Mouse (Mus musculus): Measurements from ENCODE around the gene Ptpdc1. TPM values are rescaled to one million over a fixed set of nuclear protein-coding genes. Genes with fewer than 3 reads are reported as not detected.

Ptpdc1 gene
- polyA plus RNA-seq, 1 experiment from 2014 or later: 10.7 TPM

- no peak overlapping the region for H3K9ac ChIP-seq (ENCODE audit: low read depth, low read length)
- DNase-seq (ENCODE audit: low spot score): no peak
- WGBS: under 1% methylated on average over 58 of the region's 58 CpGs
Observed at GRCm38 (mm10) chr13:48665656-48666597, 40.5 kb upstream of the Ptpdc1 start.

DNA sequence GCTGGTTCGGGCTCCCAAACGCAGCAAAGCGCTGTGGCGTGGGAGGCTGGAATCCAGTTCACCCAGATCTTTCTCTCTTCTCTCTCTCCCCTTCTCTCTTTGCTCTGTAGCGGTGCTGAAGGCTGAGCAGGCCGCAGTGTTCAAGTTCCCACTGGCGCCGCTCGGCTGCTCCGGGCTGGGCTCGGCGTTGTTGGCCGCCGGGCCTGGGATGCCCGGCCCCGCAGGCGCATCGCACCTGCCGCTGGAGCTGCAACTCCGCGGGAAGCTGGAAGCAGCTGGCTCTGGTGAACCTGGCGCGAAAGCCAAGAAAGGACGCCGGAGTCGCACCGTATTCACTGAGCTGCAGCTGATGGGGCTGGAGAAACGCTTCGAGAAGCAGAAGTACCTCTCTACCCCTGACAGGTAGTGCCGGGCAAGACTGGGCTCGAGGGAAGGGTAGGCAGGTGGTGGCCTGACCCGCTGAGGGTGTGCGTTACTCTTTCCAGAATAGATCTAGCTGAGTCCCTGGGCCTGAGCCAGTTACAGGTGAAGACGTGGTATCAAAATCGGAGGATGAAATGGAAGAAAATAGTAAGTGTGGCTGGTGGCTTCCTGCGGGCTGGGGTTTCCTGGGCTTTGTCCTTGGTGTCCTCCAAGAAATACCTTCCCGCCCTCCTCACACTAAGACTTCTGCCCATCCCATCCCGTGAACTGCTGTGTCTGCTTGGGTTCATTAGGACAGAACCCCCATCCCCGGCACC lies 39.6 kb upstream of the Ptpdc1 start:
- Histone ChIP-seq H3K27me3 (ENCODE audit: insufficient read depth, low read length) (peaks cover 89% of the 10 kb centered on the region), H3K4me1 (replicated peaks; ENCODE audit: insufficient read depth, low read length) (peaks cover 16% of the 10 kb centered on the region; the same call in 1 of the 2 replicates), H3K9ac (ENCODE audit: low read depth, low read length) (no peak overlapping the region), H3K4me3 (replicated peaks; ENCODE audit: low read depth, low read length) (no peak overlapping the region), H3K27ac (no peak overlapping the region), H3K9me3 (replicated peaks; ENCODE audit: low read length) (no peaks in the 10 kb centered on the region), H3K36me3 (ENCODE audit: insufficient read depth, low read length) (no peaks in the 10 kb centered on the region), H3K4me2 (ENCODE audit: low read length) (no peak overlapping the region)
- DNase-seq (ENCODE audit: low spot score) (no peak), ATAC-seq (replicated peaks; ENCODE audit: low FRiP score, low read depth) (no peak)
- 2% methylated on average over 39 of the region's 39 CpGs for WGBS
- TF ChIP-seq CTCF (IDR thresholded peaks at IDR 0.05; ENCODE audit: low read depth): no peak

More at GRCm38 (mm10) chr13:48665656-48666597, 40.5 kb upstream of the Ptpdc1 start:
- Histone ChIP-seq H3K9me3 (replicated peaks; ENCODE audit: low read length) (no peaks in the 10 kb centered on the region), H3K4me2 (ENCODE audit: low read length) (peak overlapping the region; percentile 3; the same call in 1 of the 2 replicates), H3K27me3 (ENCODE audit: insufficient read depth, low read length) (peaks cover 88% of the 10 kb centered on the region), H3K4me1 (replicated peaks; ENCODE audit: insufficient read depth, low read length) (peaks cover 16% of the 10 kb centered on the region; the same call in 1 of the 2 replicates), H3K36me3 (ENCODE audit: insufficient read depth, low read length) (no peaks in the 10 kb centered on the region), H3K27ac (no peak overlapping the region), H3K4me3 (replicated peaks; ENCODE audit: low read depth, low read length) (peak overlapping the region; percentile 11; the same call in 1 of the 2 replicates)
- TF ChIP-seq CTCF (IDR thresholded peaks at IDR 0.05; ENCODE audit: low read depth): no peak
- no peak for ATAC-seq (replicated peaks; ENCODE audit: low FRiP score, low read depth)

DNA sequence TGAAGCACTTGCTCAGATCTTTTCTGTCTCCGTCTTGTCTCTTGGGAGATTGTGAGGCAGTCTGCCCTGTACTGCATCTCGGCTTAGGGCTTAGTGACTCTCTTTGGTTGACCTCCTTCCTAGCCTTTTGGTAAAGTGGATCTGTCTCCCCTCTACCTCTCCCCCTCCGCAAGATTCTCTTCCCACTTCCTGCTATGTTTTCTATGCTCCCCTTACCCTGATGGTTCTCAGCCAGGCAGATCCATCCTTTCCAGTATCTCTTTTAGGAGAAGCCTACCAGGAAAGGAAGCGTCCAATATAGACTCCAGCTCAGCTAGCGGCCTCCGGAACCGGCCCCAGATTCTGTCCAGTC lies 38.5 kb upstream of the Ptpdc1 start:
- ATAC-seq (replicated peaks; ENCODE audit: low FRiP score, low read depth): no peak
- Histone ChIP-seq H3K9ac (ENCODE audit: low read depth, low read length) (no peak overlapping the region), H3K9me3 (replicated peaks; ENCODE audit: low read length) (no peaks in the 10 kb centered on the region), H3K4me3 (replicated peaks; ENCODE audit: low read depth, low read length) (no peak overlapping the region), H3K36me3 (ENCODE audit: insufficient read depth, low read length) (no peaks in the 10 kb centered on the region), H3K27ac (no peak overlapping the region), H3K4me2 (ENCODE audit: low read length) (no peak overlapping the region), H3K4me1 (replicated peaks; ENCODE audit: insufficient read depth, low read length) (peaks cover 12% of the 10 kb centered on the region), H3K27me3 (ENCODE audit: insufficient read depth, low read length) (peaks cover 88% of the 10 kb centered on the region)
- DNase-seq (ENCODE audit: low spot score): no peak
- 22% methylated on average over 7 of the region's 7 CpGs for WGBS
- TF ChIP-seq CTCF (IDR thresholded peaks at IDR 0.05; ENCODE audit: low read depth): no peak

GRCm38 (mm10) chr13:48663211-48663987 lies 37.9 kb upstream of the Ptpdc1 start:
- peaks cover 93% of the 10 kb centered on the region for H3K27me3 ChIP-seq (ENCODE audit: insufficient read depth, low read length)
- H3K9ac ChIP-seq (ENCODE audit: low read depth, low read length): 0 out of 2 replicates have a peak overlapping the region, but pooled peaks have one; percentile 18
- no peaks in the 10 kb centered on the region for H3K9me3 ChIP-seq (replicated peaks; ENCODE audit: low read length)
- no peak for TF ChIP-seq CTCF (IDR thresholded peaks at IDR 0.05; ENCODE audit: low read depth)
- H3K27ac ChIP-seq: no peak overlapping the region
- H3K4me2 ChIP-seq (ENCODE audit: low read length): peak overlapping the region; percentile 71
- WGBS: 6% methylated on average over 54 of the region's 54 CpGs
- H3K4me1 ChIP-seq (replicated peaks; ENCODE audit: insufficient read depth, low read length): peaks cover 12% of the 10 kb centered on the region
- peak overlapping the region; percentile 38 for H3K4me3 ChIP-seq (replicated peaks; ENCODE audit: low read depth, low read length)
- no peak for DNase-seq (ENCODE audit: low spot score)
- ATAC-seq (replicated peaks; ENCODE audit: low FRiP score, low read depth): no peak
- no peaks in the 10 kb centered on the region for H3K36me3 ChIP-seq (ENCODE audit: insufficient read depth, low read length)

DNA sequence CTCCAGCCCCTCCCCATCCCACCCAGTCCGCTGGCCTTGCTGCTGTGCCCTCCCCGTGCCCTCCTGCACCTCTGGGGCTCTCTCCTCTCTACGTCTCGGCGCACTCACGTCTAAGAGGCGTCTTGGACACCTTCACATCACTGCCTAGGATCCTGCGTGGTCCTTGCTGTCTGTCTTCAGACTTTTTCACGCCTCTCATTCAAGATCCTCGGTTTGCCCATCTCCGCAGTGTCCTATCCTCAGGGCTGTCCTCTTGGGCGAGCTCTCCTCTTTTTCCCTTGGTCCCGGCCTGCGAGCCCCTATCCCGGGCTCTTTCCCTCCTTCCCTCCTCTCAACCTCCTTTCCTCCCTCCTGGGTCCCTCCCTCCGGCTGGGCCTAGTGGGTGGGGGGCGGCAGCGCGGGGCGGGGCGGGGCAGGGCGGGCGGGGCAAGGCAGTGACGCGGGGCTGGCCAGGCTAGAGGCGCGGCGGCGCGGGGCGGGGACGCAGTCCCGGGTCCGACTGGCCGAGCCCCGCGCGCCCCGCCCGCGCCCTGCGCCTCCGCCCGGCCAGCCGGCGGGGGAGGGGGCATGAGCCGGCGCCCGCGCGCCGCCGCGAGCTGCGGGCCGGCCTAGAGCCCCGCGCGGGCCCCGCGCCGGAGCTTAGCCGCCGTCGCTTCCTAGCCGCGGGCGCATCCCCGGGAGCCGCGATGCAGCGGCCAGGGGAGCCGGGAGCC lies 37.1 kb upstream of the Ptpdc1 start, which contains the start of gene Barx1:
Barx1 (plus strand) TSS at position 568 of the 713 bp plus-strand sequence.
- Histone ChIP-seq H3K9ac (ENCODE audit: low read depth, low read length) (0 out of 2 replicates have a peak within 1 kb of the TSS, but pooled peaks have one; percentile 18), H3K4me2 (ENCODE audit: low read length) (peak within 1 kb of the TSS; percentile 71), H3K9me3 (replicated peaks; ENCODE audit: low read length) (no peaks in the 10 kb centered on the region), H3K27ac (no peak within 1 kb of the TSS), H3K4me3 (replicated peaks; ENCODE audit: low read depth, low read length) (peak within 1 kb of the TSS; percentile 38), H3K27me3 (ENCODE audit: insufficient read depth, low read length) (peaks cover 95% of the 10 kb centered on the region), H3K36me3 (ENCODE audit: insufficient read depth, low read length) (no peaks in the 10 kb centered on the region), H3K4me1 (replicated peaks; ENCODE audit: insufficient read depth, low read length) (peaks cover 12% of the 10 kb centered on the region)
- DNase-seq (ENCODE audit: low spot score): no peak
- TF ChIP-seq CTCF (IDR thresholded peaks at IDR 0.05; ENCODE audit: low read depth): no peak
- WGBS: under 1% methylated on average over 56 of the region's 73 CpGs
- ATAC-seq (replicated peaks; ENCODE audit: low FRiP score, low read depth): peak; percentile 42; the same call in 1 of the 2 replicates
